Mouse (Mus musculus): ENCODE results near the gene Espnl. TPM values are rescaled to one million over a fixed set of nuclear protein-coding genes. Genes with fewer than 3 reads are reported as not detected.
A peak's percentile ranks its signal among the peaks of the same experiment; 100 is the strongest.

The Espnl gene
- polyA plus RNA-seq, 1 experiment from 2014 or later: 0.01 TPM

- WGBS (ENCODE audit: insufficient replicate concordance): 63% methylated on average over 11 of the region's 11 CpGs
- Histone ChIP-seq H3K4me2 (no peak overlapping the region), H3K9me3 (replicated peaks) (no peaks in the 10 kb centered on the region), H3K27ac (replicated peaks) (no peak overlapping the region), H3K4me3 (replicated peaks) (no peak overlapping the region), H3K27me3 (no peaks in the 10 kb centered on the region), H3K4me1 (replicated peaks) (no peaks in the 10 kb centered on the region), H3K36me3 (replicated peaks) (no peaks in the 10 kb centered on the region), H3K9ac (no peak overlapping the region)
- no peak for ATAC-seq (ENCODE audit: insufficient read depth)
Observed at GRCm38 (mm10) chr1:91356105-91356504, 34.2 kb downstream of the Espnl start.

- 0 out of 2 replicates have a peak, but pooled peaks cover 4% of the 10 kb centered on the region for H3K27me3 ChIP-seq
- no peak overlapping the region for H3K4me2 ChIP-seq
- H3K9ac ChIP-seq: no peak overlapping the region
- H3K4me3 ChIP-seq (replicated peaks): no peak overlapping the region
- H3K9me3 ChIP-seq (replicated peaks): no peaks in the 10 kb centered on the region
- no peaks in the 10 kb centered on the region for H3K36me3 ChIP-seq (replicated peaks)
- 56% methylated on average over 5 of the region's 5 CpGs for WGBS (ENCODE audit: insufficient replicate concordance)
- no peak for ATAC-seq (ENCODE audit: insufficient read depth)
- no peak overlapping the region for H3K27ac ChIP-seq (replicated peaks)
- H3K4me1 ChIP-seq (replicated peaks): peaks cover 15% of the 10 kb centered on the region
Observed at GRCm38 (mm10) chr1:91362113-91362512, 40.2 kb downstream of the Espnl start.

GRCm38 (mm10) chr1:91364822-91365644 is 43.2 kb downstream of the Espnl start:
- no peak overlapping the region for H3K9ac ChIP-seq
- H3K4me2 ChIP-seq: no peak overlapping the region
- WGBS (ENCODE audit: insufficient replicate concordance): 82% methylated on average over 16 of the region's 16 CpGs
- peaks cover 23% of the 10 kb centered on the region for H3K4me1 ChIP-seq (replicated peaks)
- H3K27ac ChIP-seq (replicated peaks): no peak overlapping the region
- peaks cover 7% of the 10 kb centered on the region for H3K36me3 ChIP-seq (replicated peaks)
- no peak for ATAC-seq (ENCODE audit: insufficient read depth)
- H3K27me3 ChIP-seq: 0 out of 2 replicates have a peak, but pooled peaks cover 4% of the 10 kb centered on the region
- no peak overlapping the region for H3K4me3 ChIP-seq (replicated peaks)
- no peaks in the 10 kb centered on the region for H3K9me3 ChIP-seq (replicated peaks)

- peak overlapping the region; percentile 73 for H3K9ac ChIP-seq
- ATAC-seq (ENCODE audit: insufficient read depth): no peak
- WGBS (ENCODE audit: insufficient replicate concordance): 39% methylated on average over 8 of the region's 8 CpGs
Observed at GRCm38 (mm10) chr1:91365816-91366214, 43.9 kb downstream of the Espnl start.

GRCm38 (mm10) chr1:91366215-91367108 is 44.6 kb downstream of the Espnl start, which contains the start of gene Erfe:
Gene Erfe (plus strand): TSS chr1:91366430.
- Histone ChIP-seq H3K9ac (peak within 1 kb of the TSS; percentile 73), H3K4me2 (peak within 1 kb of the TSS; percentile 99), H3K4me1 (replicated peaks) (peaks cover 23% of the 10 kb centered on the region), H3K9me3 (replicated peaks) (no peaks in the 10 kb centered on the region), H3K36me3 (replicated peaks) (peaks cover 22% of the 10 kb centered on the region), H3K27me3 (0 out of 2 replicates have a peak, but pooled peaks cover 4% of the 10 kb centered on the region), H3K4me3 (replicated peaks) (peak within 1 kb of the TSS; percentile 77), H3K27ac (replicated peaks) (peak within 1 kb of the TSS; percentile 63)
- peak; percentile 87 for ATAC-seq (ENCODE audit: insufficient read depth)
- under 1% methylated on average over 68 of the region's 68 CpGs for WGBS (ENCODE audit: insufficient replicate concordance)

More at GRCm38 (mm10) chr1:91365816-91366214, 43.9 kb downstream of the Espnl start:
- Histone ChIP-seq H3K36me3 (replicated peaks) (peaks cover 15% of the 10 kb centered on the region), H3K4me3 (replicated peaks) (peak overlapping the region; percentile 77), H3K4me2 (peak overlapping the region; percentile 99), H3K27me3 (0 out of 2 replicates have a peak, but pooled peaks cover 4% of the 10 kb centered on the region), H3K9me3 (replicated peaks) (no peaks in the 10 kb centered on the region), H3K4me1 (replicated peaks) (peaks cover 23% of the 10 kb centered on the region), H3K27ac (replicated peaks) (no peak overlapping the region)

GRCm38 (mm10) chr1:91367295-91367694 is 45.4 kb downstream of the Espnl start:
- peak overlapping the region; percentile 99 for H3K4me2 ChIP-seq
- H3K27ac ChIP-seq (replicated peaks): peak overlapping the region; percentile 49
- peak overlapping the region; percentile 77 for H3K4me3 ChIP-seq (replicated peaks)
- peaks cover 23% of the 10 kb centered on the region for H3K4me1 ChIP-seq (replicated peaks)
- ATAC-seq (ENCODE audit: insufficient read depth): no peak
- 0 out of 2 replicates have a peak, but pooled peaks cover 4% of the 10 kb centered on the region for H3K27me3 ChIP-seq
- H3K36me3 ChIP-seq (replicated peaks): peaks cover 30% of the 10 kb centered on the region
- H3K9ac ChIP-seq: peak overlapping the region; percentile 20; the same call in 1 of the 2 replicates
- 89% methylated on average over 3 of the region's 3 CpGs for WGBS (ENCODE audit: insufficient replicate concordance)
- no peaks in the 10 kb centered on the region for H3K9me3 ChIP-seq (replicated peaks)

- H3K4me2 ChIP-seq: no peak overlapping the region
- no peak overlapping the region for H3K9ac ChIP-seq
- WGBS (ENCODE audit: insufficient replicate concordance): 62% methylated on average over 4 of the region's 4 CpGs
- H3K4me1 ChIP-seq (replicated peaks): peaks cover 42% of the 10 kb centered on the region
- no peak overlapping the region for H3K4me3 ChIP-seq (replicated peaks)
- no peak overlapping the region for H3K27ac ChIP-seq (replicated peaks)
- 0 out of 2 replicates have a peak, but pooled peaks cover 4% of the 10 kb centered on the region for H3K27me3 ChIP-seq
- no peak for ATAC-seq (ENCODE audit: insufficient read depth)
- no peaks in the 10 kb centered on the region for H3K9me3 ChIP-seq (replicated peaks)
- H3K36me3 ChIP-seq (replicated peaks): peaks cover 51% of the 10 kb centered on the region
Observed at GRCm38 (mm10) chr1:91369408-91369807, 47.5 kb downstream of the Espnl start.

GRCm38 (mm10) chr1:91370055-91370454 is 48.2 kb downstream of the Espnl start:
- Histone ChIP-seq H3K4me2 (no peak overlapping the region), H3K27ac (replicated peaks) (no peak overlapping the region), H3K36me3 (replicated peaks) (peaks cover 57% of the 10 kb centered on the region), H3K4me3 (replicated peaks) (no peak overlapping the region), H3K4me1 (replicated peaks) (peaks cover 43% of the 10 kb centered on the region), H3K9me3 (replicated peaks) (no peaks in the 10 kb centered on the region), H3K27me3 (0 out of 2 replicates have a peak, but pooled peaks cover 4% of the 10 kb centered on the region), H3K9ac (no peak overlapping the region)
- 82% methylated on average over 23 of the region's 23 CpGs for WGBS (ENCODE audit: insufficient replicate concordance)
- ATAC-seq (ENCODE audit: insufficient read depth): no peak

- H3K27ac ChIP-seq (replicated peaks): peak overlapping the region; percentile 74
- no peaks in the 10 kb centered on the region for H3K9me3 ChIP-seq (replicated peaks)
- ATAC-seq (ENCODE audit: insufficient read depth): peak; percentile 87
- H3K27me3 ChIP-seq: no peaks in the 10 kb centered on the region
- H3K4me3 ChIP-seq (replicated peaks): no peak overlapping the region
- peaks cover 24% of the 10 kb centered on the region for H3K4me1 ChIP-seq (replicated peaks)
- 0 out of 2 replicates have a peak overlapping the region, but pooled peaks have one; percentile 6 for H3K9ac ChIP-seq
- 36% methylated on average over 6 of the region's 6 CpGs for WGBS (ENCODE audit: insufficient replicate concordance)
- H3K4me2 ChIP-seq: peak overlapping the region; percentile 23
- H3K36me3 ChIP-seq (replicated peaks): peaks cover 91% of the 10 kb centered on the region
Observed at GRCm38 (mm10) chr1:91373414-91373835, 51.5 kb downstream of the Espnl start.

- Histone ChIP-seq H3K4me1 (replicated peaks) (no peaks in the 10 kb centered on the region), H3K27ac (replicated peaks) (no peak overlapping the region), H3K9ac (no peak overlapping the region), H3K27me3 (no peaks in the 10 kb centered on the region), H3K4me3 (replicated peaks) (no peak overlapping the region), H3K36me3 (replicated peaks) (peaks cover 96% of the 10 kb centered on the region), H3K9me3 (replicated peaks) (no peaks in the 10 kb centered on the region), H3K4me2 (no peak overlapping the region)
- 61% methylated on average over 7 of the region's 7 CpGs for WGBS (ENCODE audit: insufficient replicate concordance)
- no peak; the same call in 1 of the 2 replicates for ATAC-seq (ENCODE audit: insufficient read depth)
Observed at GRCm38 (mm10) chr1:91380453-91381090, 58.7 kb downstream of the Espnl start.
